12 mouse cellular contexts compared by ENCODE assay signal in the genomic region with DNA sequence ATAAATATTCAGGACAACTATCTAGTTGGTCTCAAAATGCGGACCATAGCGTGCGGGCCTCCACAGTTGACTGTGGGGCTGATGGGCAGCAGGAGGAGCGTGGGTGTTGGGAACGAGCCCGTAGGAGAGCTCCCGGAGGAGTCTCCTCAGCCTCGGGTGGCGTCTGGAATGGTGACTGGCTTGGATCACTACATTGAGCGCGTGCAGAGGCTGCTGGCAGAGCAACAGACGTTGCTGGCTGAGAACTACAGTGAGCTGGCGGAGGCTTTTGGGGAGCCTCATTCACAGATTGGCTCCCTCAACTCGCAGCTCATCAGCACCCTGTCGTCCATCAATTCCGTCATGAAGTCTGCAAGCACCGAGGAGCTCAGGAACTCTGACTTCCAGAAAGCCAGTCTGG.
DNase-seq lines count a peak whose midpoint lies in the region; ATAC-seq and TF ChIP-seq lines count a peak whose summit lies in the region.
"Had no signal": no experiment of that assay in that cellular context is flagged by ENCODE, and none has a peak within 500 bp of the region (broad histone marks: within the 10 kb centered on the region; RNA-seq: fewer than 3 reads in every experiment).

No protein-coding gene starts in this region.

- H3K9me3 ChIP-seq in lung, embryonic 14.5 days (ENCODE audit: low read depth, low read length) = no peaks in the 10 kb centered on the region
- H3K9me3 ChIP-seq in limb, embryonic 15.5 days = no peaks in the 10 kb centered on the region
- H3K9me3 ChIP-seq: midbrain, embryonic 15.5 days had no signal

- peak; percentile 46 for DNase-seq in adrenal gland, postnatal 14 days
- no peak for DNase-seq in adrenal gland, postnatal 4 days (ENCODE audit: low spot score in 2 of 2)
- DNase-seq in lung, embryonic 14.5 days = peak; percentile 83
- DNase-seq in lung, postnatal 25 days (ENCODE audit: low spot score) = no peak
- DNase-seq in natural killer cell, adult 2 months (ENCODE audit: low spot score in 2 of 2) = no peak
- no peak for DNase-seq in spleen, postnatal 36 days (ENCODE audit: low spot score in 2 of 2)
- DNase-seq in kidney, adult 11 months = no peak
- DNase-seq: gastrocnemius, postnatal 36 days; kidney, adult 9 months; liver had no signal

- H3K27me3 ChIP-seq in lung, embryonic 14.5 days (ENCODE audit: insufficient read depth, low read length) = no peaks in the 10 kb centered on the region
- H3K27me3 ChIP-seq in limb, embryonic 15.5 days = no peaks in the 10 kb centered on the region

- H3K4me1 ChIP-seq in lung, embryonic 14.5 days (ENCODE audit: insufficient read depth) = peaks cover 25% of the 10 kb centered on the region
- H3K4me1 ChIP-seq in limb, embryonic 15.5 days = peaks cover 53% of the 10 kb centered on the region

- no peak overlapping the region for H3K9ac ChIP-seq in lung, embryonic 14.5 days
- H3K9ac ChIP-seq in limb, embryonic 15.5 days = no peak overlapping the region
- H3K9ac ChIP-seq: midbrain, embryonic 15.5 days had no signal

- TF ChIP-seq CTCF in lung, embryonic 14.5 days (IDR thresholded peaks at IDR 0.05; ENCODE audit: low read depth) = no peak

- no peak overlapping the region; the same call in 1 of the 2 replicates for H3K27ac ChIP-seq in lung, embryonic 14.5 days (ENCODE audit: low read depth)
- no peak overlapping the region for H3K27ac ChIP-seq in limb, embryonic 15.5 days
- H3K27ac ChIP-seq: midbrain, embryonic 15.5 days had no signal

- H3K36me3 ChIP-seq in lung, embryonic 14.5 days (ENCODE audit: insufficient read depth) = peaks cover 28% of the 10 kb centered on the region
- peaks cover 29% of the 10 kb centered on the region for H3K36me3 ChIP-seq in limb, embryonic 15.5 days
- H3K36me3 ChIP-seq: midbrain, embryonic 15.5 days had no signal

- peak; percentile 39 for ATAC-seq in lung, embryonic 14.5 days (ENCODE audit: insufficient read depth)
- no peak for ATAC-seq in limb, embryonic 15.5 days (ENCODE audit: insufficient number of reproducible peaks, low FRiP score, low TSS enrichment, low read depth)
- ATAC-seq: midbrain, embryonic 15.5 days had no signal

- H3K4me3 ChIP-seq in lung, embryonic 14.5 days (ENCODE audit: low read depth, low read length) = no peak overlapping the region
- H3K4me3 ChIP-seq in limb, embryonic 15.5 days = 0 out of 2 replicates have a peak overlapping the region, but pooled peaks have one; percentile 9
- H3K4me3 ChIP-seq: midbrain, embryonic 15.5 days had no signal

- WGBS in lung, embryonic 14.5 days = 48% methylated on average over 17 of the region's 17 CpGs
- 59% methylated on average over 17 of the region's 17 CpGs for WGBS in limb, embryonic 15.5 days

- peak overlapping the region; percentile 38; the same call in 1 of the 2 replicates for H3K4me2 ChIP-seq in lung, embryonic 14.5 days
- H3K4me2 ChIP-seq in limb, embryonic 15.5 days = peak overlapping the region; percentile 31; the same call in 1 of the 2 replicates
- H3K4me2 ChIP-seq: midbrain, embryonic 15.5 days had no signal

Comparison
In these comparisons a context has a peak if more than half of its experiments do, and no peak if none do; other contexts are left out.
1. DNase-seq: peak in adrenal gland, postnatal 14 days (single experiment) and lung, embryonic 14.5 days (single experiment); none in adrenal gland, postnatal 4 days (0 of 2), lung, postnatal 25 days (single experiment), natural killer cell, adult 2 months (0 of 2), spleen, postnatal 36 days (0 of 2) and kidney, adult 11 months (single experiment).